Comparison of ENCODE assay signal across 15 mouse cellular contexts in the genomic region with DNA sequence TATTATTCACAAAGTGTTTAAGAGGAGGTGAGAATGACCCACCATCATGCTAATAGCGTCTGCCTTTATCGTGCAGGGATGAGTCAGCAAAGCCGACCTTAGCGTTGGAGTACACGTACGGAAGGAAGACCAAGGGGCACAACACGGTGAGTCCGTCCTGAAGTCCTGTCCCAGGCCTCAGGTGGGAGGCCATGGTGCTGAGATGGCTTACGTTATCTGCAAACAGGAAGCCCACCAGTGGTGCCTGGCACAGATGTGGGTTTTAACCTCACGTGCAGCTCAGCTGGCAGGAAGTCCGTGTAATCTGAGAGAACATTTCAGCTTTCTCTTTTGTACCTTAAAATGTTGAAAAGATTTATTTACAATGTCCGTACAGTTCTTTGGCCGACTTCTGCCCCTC. TPM values are rescaled to one million over a fixed set of nuclear protein-coding genes. Genes with fewer than 3 reads are reported as not detected.
A peak's percentile ranks its signal among the peaks of the same experiment; 100 is the strongest.
DNase-seq lines count a peak whose midpoint lies in the region; ATAC-seq lines count a peak whose summit lies in the region.
"Had no signal": no experiment of that assay in that cellular context is flagged by ENCODE, and none has a peak within 500 bp of the region (broad histone marks: within the 10 kb centered on the region; RNA-seq: fewer than 3 reads in every experiment).

No protein-coding gene starts in this region.

- peaks cover 5% of the 10 kb centered on the region for H3K36me3 ChIP-seq in hindbrain, embryonic 12.5 days
- H3K36me3 ChIP-seq: G1E had no signal

- no peaks in the 10 kb centered on the region for H3K27me3 ChIP-seq in hindbrain, embryonic 12.5 days

- H3K27ac ChIP-seq in hindbrain, embryonic 12.5 days, result no peak overlapping the region
- H3K27ac ChIP-seq: heart, adult 2 months; macrophage had no signal

- peak; percentile 56 to 67 for DNase-seq in CD8-positive naive resting alpha-beta T cell, adult 2 months (ENCODE audit: low read depth in 2 of 2, low spot score in 2 of 2)
- DNase-seq in thymus, postnatal 14 days, result peak; percentile 68
- no peak for DNase-seq in kidney, postnatal 10 days
- DNase-seq in frontal cortex, postnatal 25 days (ENCODE audit: low spot score in 2 of 2), result no peak
- DNase-seq: cerebellum, adult 8-10 months; heart, adult 2 months; heart, postnatal 36 days; kidney, postnatal 4 days had no signal

- no peaks in the 10 kb centered on the region for H3K9me3 ChIP-seq in hindbrain, embryonic 12.5 days (replicated peaks)
- H3K9me3 ChIP-seq: G1E had no signal

- peak; percentile 82 for ATAC-seq in activated CD4-positive, CD25-positive, alpha-beta regulatory T cell, adult 4 months
- ATAC-seq in megakaryocyte progenitor cell, adult 5-6 weeks (replicated peaks; ENCODE audit: poor library complexity), result peak; percentile 74
- no peak for ATAC-seq in hindbrain, embryonic 12.5 days (ENCODE audit: low FRiP score)
- ATAC-seq: intestine, embryonic 16.5 days had no signal

- H3K9ac ChIP-seq in hindbrain, embryonic 12.5 days, result no peak overlapping the region

- WGBS in hindbrain, embryonic 12.5 days, result 81% methylated on average over 13 of the region's 13 CpGs

- H3K4me1 ChIP-seq in hindbrain, embryonic 12.5 days, result no peaks in the 10 kb centered on the region

- H3K4me3 ChIP-seq in hindbrain, embryonic 12.5 days, result no peak overlapping the region
- H3K4me3 ChIP-seq: heart, adult 2 months had no signal

- no peak overlapping the region for H3K4me2 ChIP-seq in hindbrain, embryonic 12.5 days (replicated peaks)

RNA-seq across cellular contexts. Expression of gene Dync2li1, which starts 7.1 kb away (rescaled TPM):
- under 1 TPM; 0.65 to 0.97 TPM for polyA plus RNA-seq in activated CD4-positive, CD25-positive, alpha-beta regulatory T cell, adult 4 months (2017; shearing (Covaris generic))
- 4.9 and 6.3 TPM in 2 replicates for total RNA-seq in megakaryocyte progenitor cell, adult 5-6 weeks (2015)
- total RNA-seq in megakaryocyte progenitor cell, adult 5-6 weeks (2017), result 3.5 and 5.9 TPM in 2 replicates
- 34.9 and 37.7 TPM in 2 replicates for polyA plus RNA-seq in hindbrain, embryonic 12.5 days (2016; fragmentation: Nextera tagmentation; extraction: Ambion mirVana)
- total RNA-seq: G1E had no signal
- polyA plus RNA-seq: G1E had no signal

RNA-seq across cellular contexts. Expression of gene Abcg8, which starts 42.7 kb away (rescaled TPM):
- not detected for polyA plus RNA-seq in activated CD4-positive, CD25-positive, alpha-beta regulatory T cell, adult 4 months (2017; shearing (Covaris generic))
- total RNA-seq in megakaryocyte progenitor cell, adult 5-6 weeks (2015), result not detected in 2 replicates
- total RNA-seq in megakaryocyte progenitor cell, adult 5-6 weeks (2017), result not detected in 2 replicates
- 0.12 and 0.22 TPM in 2 replicates for polyA plus RNA-seq in hindbrain, embryonic 12.5 days (2016; fragmentation: Nextera tagmentation; extraction: Ambion mirVana)
- total RNA-seq: heart, adult 2 months; heart, postnatal 36 days; left cerebral cortex, postnatal 25 days had no signal
- polyA plus RNA-seq: G1E; heart, adult 2 months; macrophage had no signal

RNA-seq across cellular contexts. Expression of gene Abcg5, which starts 49.4 kb away (rescaled TPM):
- polyA plus RNA-seq in activated CD4-positive, CD25-positive, alpha-beta regulatory T cell, adult 4 months (2017; shearing (Covaris generic)), result not detected
- not detected in 2 replicates for total RNA-seq in megakaryocyte progenitor cell, adult 5-6 weeks (2015)
- not detected in 2 replicates for total RNA-seq in megakaryocyte progenitor cell, adult 5-6 weeks (2017)
- 3.8 and 5.8 TPM in 2 replicates for polyA plus RNA-seq in hindbrain, embryonic 12.5 days (2016; fragmentation: Nextera tagmentation; extraction: Ambion mirVana)
- total RNA-seq: heart, adult 2 months; heart, postnatal 36 days; left cerebral cortex, postnatal 25 days had no signal
- polyA plus RNA-seq: G1E; heart, adult 2 months; macrophage had no signal

Comparison
In these comparisons a context has a peak if more than half of its experiments do, and no peak if none do; other contexts are left out.
1. DNase-seq: peak in CD8-positive naive resting alpha-beta T cell, adult 2 months (2 of 2) and thymus, postnatal 14 days (single experiment); none in kidney, postnatal 10 days (single experiment) and frontal cortex, postnatal 25 days (0 of 2).
2. RNA of gene Dync2li1, which starts 7.1 kb away (polyA plus RNA-seq): 34.9 to 37.7 TPM in hindbrain, embryonic 12.5 days; 0.65 to 0.97 TPM in activated CD4-positive, CD25-positive, alpha-beta regulatory T cell, adult 4 months; every median in the first group is over 10 times any median in the second.